Mouse (Mus musculus) kidney, adult 2 months (tissue): ENCODE measurements around the gene Mybbp1a.

Source experiments
- CTCF ChIP-seq: fragments of 200-500 bp; conservative IDR thresholded peaks from 2 replicates; pipeline ENCODE4 v1.5.1; 2011; ENCODE audit warnings: low read depth, mild to moderate bottlenecking, control low read depth, low read length, moderate library complexity, mixed read lengths; ENCODE audit not compliant: insufficient read depth, insufficient read length
- POLR2A ChIP-seq: fragments of 200-500 bp; IDR thresholded peaks from one replicate; pipeline ENCODE4 v1.6.1; 2011; ENCODE audit warnings: low read depth, low read length, control low read depth

DNA sequence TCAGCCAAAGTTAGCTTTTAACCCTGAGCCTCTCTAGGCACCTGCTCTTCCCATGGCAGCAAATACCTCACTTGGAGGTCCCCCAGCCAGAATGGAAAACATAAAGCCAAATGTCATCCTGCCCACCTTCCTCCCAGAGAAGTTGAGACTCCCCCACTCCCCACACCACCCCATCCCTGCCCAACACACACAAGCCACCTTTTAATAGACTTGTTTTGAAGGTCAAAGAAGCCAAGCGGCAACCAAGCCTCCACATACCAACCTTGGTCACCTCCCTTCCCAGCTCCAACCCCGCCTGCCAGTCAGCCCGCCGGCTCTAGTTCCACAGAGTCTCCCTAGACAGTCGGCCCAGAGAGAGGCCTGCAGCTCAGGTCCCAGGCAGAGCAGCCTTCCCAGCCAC, 39.1 kb upstream of the Mybbp1a start:
- TF ChIP-seq CTCF (no peak), POLR2A (no peak)
